Mouse (Mus musculus) embryonic stem cell, embryonic (primary cell): ENCODE data around the gene Rnf220.

ENCODE experiments used
- CTCF ChIA-PET, 4 experiments: fragments of 300-600 bp in 2 of 4; fragments of 350-600 bp in 2 of 4; sonication (Branson Sonifier 250); formaldehyde crosslinking; loops; one replicate each; lab custom pipeline; 2022; ENCODE audit warnings: inconsistent platforms in 2 of 4; lab: Charles Lee
- POLR2A ChIA-PET, 4 experiments: fragments of 300-600 bp in 2 of 4; fragments of 350-600 bp in 2 of 4; sonication (Branson Sonifier 250); formaldehyde crosslinking; loops; one replicate each; lab custom pipeline; 2022; ENCODE audit warnings: antibody characterized with exemption in 4 of 4, inconsistent platforms in 1 of 4; lab: Charles Lee

Rnf220 gene

GRCm38 (mm10) chr4:117274720-117275119 lies 222.1 kb downstream of the Rnf220 start:
- ChIA-PET POLR2A (interaction anchor here in 3 of 4 experiments (0.7 to 16.7 kb wide), 10 partner anchors 8 to 411 kb away, joined by 3 to 305 read pairs (median 3); no protein-coding TSS in a partner anchor), CTCF (interaction anchor here in 2 of 4 experiments (1.2 to 2.0 kb wide), 2 partner anchors 44 to 231 kb away, joined by 3 to 7 read pairs; no protein-coding TSS in a partner anchor)

- CTCF ChIA-PET: interaction anchor here in 2 of 4 experiments (0.8 to 3.1 kb wide), 6 partner anchors 12 to 404 kb away, joined by 3 to 15 read pairs (median 5); partner anchors contain the start of genes Armh1 (in 1 of the 2) and Tmem53 (in 1 of the 2)
- POLR2A ChIA-PET: interaction anchor here in 3 of 4 experiments (0.6 to 16.7 kb wide), 23 partner anchors 8 to 1851 kb away, joined by 3 to 305 read pairs (median 4); no protein-coding TSS in a partner anchor
These were observed 224.4 kb downstream of the Rnf220 start for GRCm38 (mm10) chr4:117272459-117272858.

GRCm38 (mm10) chr4:117270278-117270677 lies 226.6 kb downstream of the Rnf220 start:
- POLR2A ChIA-PET: interaction anchor here (0.5 to 16.7 kb wide), 59 partner anchors 8 to 644 kb away, joined by 3 to 305 read pairs (median 4); partner anchors contain the start of genes Armh1 (in 2 of the 4), Plk3 (in 1 of the 4) and Tmem53 (in 1 of the 4)
- CTCF ChIA-PET: interaction anchor here (0.6 to 5.7 kb wide), 126 partner anchors 9 to 909 kb away, joined by 3 to 75 read pairs (median 4); partner anchors contain the start of genes Armh1 (in 2 of the 4), Tmem53 (in 2 of the 4), Eri3 (in 1 of the 4) and Kdm4a (in 1 of the 4)

- CTCF ChIA-PET: interaction anchor here (0.6 to 5.7 kb wide), 57 partner anchors 8 to 816 kb away, joined by 3 to 75 read pairs (median 4); partner anchors contain the start of genes Armh1 (in 2 of the 4), Tmem53 (in 2 of the 4) and Eri3 (in 1 of the 4)
- POLR2A ChIA-PET: interaction anchor here (0.6 to 16.7 kb wide), 33 partner anchors 10 to 408 kb away, joined by 3 to 305 read pairs (median 4); partner anchors contain the start of genes Armh1 (in 1 of the 4), Eri3 (in 1 of the 4) and Tmem53 (in 1 of the 4)
These were observed 228.9 kb downstream of the Rnf220 start for GRCm38 (mm10) chr4:117267831-117268437.

- ChIA-PET POLR2A (interaction anchor here (0.6 to 16.7 kb wide), 34 partner anchors 9 to 408 kb away, joined by 3 to 305 read pairs (median 4); partner anchors contain the start of genes Armh1 (in 1 of the 4), Eri3 (in 1 of the 4) and Tmem53 (in 1 of the 4)), CTCF (interaction anchor here (0.6 to 5.7 kb wide), 63 partner anchors 9 to 816 kb away, joined by 3 to 75 read pairs (median 4); partner anchors contain the start of genes Armh1 (in 2 of the 4), Tmem53 (in 2 of the 4) and Eri3 (in 1 of the 4))
These were observed 229.6 kb downstream of the Rnf220 start for GRCm38 (mm10) chr4:117267284-117267683.

GRCm38 (mm10) chr4:117262987-117263386 lies 233.9 kb downstream of the Rnf220 start:
- CTCF ChIA-PET: interaction anchor here (0.7 to 3.3 kb wide), 11 partner anchors 11 to 412 kb away, joined by 3 to 22 read pairs (median 6); partner anchors contain the start of genes Armh1 (in 1 of the 4) and Tmem53 (in 1 of the 4)
- POLR2A ChIA-PET: interaction anchor here in 3 of 4 experiments (0.7 to 2.7 kb wide), 13 partner anchors 9 to 401 kb away, joined by 3 to 15 read pairs (median 3); partner anchors contain the start of gene Kif2c (in 1 of the 3)

- POLR2A ChIA-PET: interaction anchor here (0.7 to 2.7 kb wide), 22 partner anchors 8 to 651 kb away, joined by 3 to 17 read pairs (median 3); partner anchors contain the start of genes Armh1 (in 2 of the 4), Tmem53 (in 2 of the 4), Kif2c (in 1 of the 4) and Rps8 (in 1 of the 4)
- CTCF ChIA-PET: interaction anchor here (0.5 to 3.3 kb wide), 15 partner anchors 8 to 413 kb away, joined by 3 to 22 read pairs (median 4); partner anchors contain the start of genes Armh1 (in 1 of the 4) and Tmem53 (in 1 of the 4)
These were observed 234.5 kb downstream of the Rnf220 start for GRCm38 (mm10) chr4:117262101-117262913.

GRCm38 (mm10) chr4:117261222-117261621 lies 235.6 kb downstream of the Rnf220 start:
- CTCF ChIA-PET: interaction anchor here (0.7 to 3.3 kb wide), 15 partner anchors 9 to 414 kb away, joined by 3 to 26 read pairs (median 6); partner anchors contain the start of genes Armh1 (in 1 of the 4) and Tmem53 (in 1 of the 4)

GRCm38 (mm10) chr4:117259909-117260308 lies 236.9 kb downstream of the Rnf220 start:
- ChIA-PET CTCF (interaction anchor here (0.6 to 3.3 kb wide), 55 partner anchors 8 to 1989 kb away, joined by 3 to 59 read pairs (median 4); partner anchors contain the start of genes Armh1 (in 1 of the 4), Rps8 (in 1 of the 4) and Tmem53 (in 1 of the 4)), POLR2A (interaction anchor here in 3 of 4 experiments (0.6 to 2.7 kb wide), 30 partner anchors 8 to 108 kb away, joined by 3 to 17 read pairs (median 4); partner anchors contain the start of genes Armh1 (in 1 of the 3), Rps8 (in 1 of the 3) and Tmem53 (in 1 of the 3))

More at GRCm38 (mm10) chr4:117261222-117261621, 235.6 kb downstream of the Rnf220 start:
- POLR2A ChIA-PET: interaction anchor here in 2 of 4 experiments (0.7 to 2.7 kb wide), 15 partner anchors 9 to 237 kb away, joined by 3 to 17 read pairs (median 3); partner anchors contain the start of genes Armh1 (in 2 of the 2), Tmem53 (in 2 of the 2) and Rps8 (in 1 of the 2)

GRCm38 (mm10) chr4:117254672-117255071 lies 242.2 kb downstream of the Rnf220 start:
- ChIA-PET POLR2A (interaction anchor here in 1 of 4 experiments (1.0 to 1.6 kb wide), 4 partner anchors 13 to 99 kb away, joined by 3 to 5 read pairs (median 4); partner anchors contain the start of gene Rps8), CTCF (interaction anchor here in 2 of 4 experiments (1.2 to 2.0 kb wide), 3 partner anchors 13 to 25 kb away, joined by 4 to 8 read pairs (median 6); no protein-coding TSS in a partner anchor)

- CTCF ChIA-PET: interaction anchor here in 2 of 4 experiments (1.2 to 2.0 kb wide), 4 partner anchors 12 to 24 kb away, joined by 3 to 8 read pairs (median 5); no protein-coding TSS in a partner anchor
- POLR2A ChIA-PET: interaction anchor here in 2 of 4 experiments (0.7 to 2.4 kb wide), 9 partner anchors 9 to 98 kb away, joined by 3 to 18 read pairs (median 4); partner anchors contain the start of gene Rps8 (in 1 of the 2)
These were observed 242.7 kb downstream of the Rnf220 start for GRCm38 (mm10) chr4:117254017-117254627.

- ChIA-PET POLR2A (interaction anchor here in 3 of 4 experiments (0.6 to 2.9 kb wide), 35 partner anchors 8 to 297 kb away, joined by 3 to 18 read pairs (median 4); partner anchors contain the start of genes Eri3 (in 1 of the 3) and Rps8 (in 1 of the 3)), CTCF (interaction anchor here in 3 of 4 experiments (0.6 to 2.6 kb wide), 7 partner anchors 12 to 23 kb away, joined by 3 to 13 read pairs (median 6); no protein-coding TSS in a partner anchor)
These were observed 243.4 kb downstream of the Rnf220 start for GRCm38 (mm10) chr4:117253218-117254016.

GRCm38 (mm10) chr4:117252755-117253154 lies 244.1 kb downstream of the Rnf220 start:
- POLR2A ChIA-PET: interaction anchor here in 3 of 4 experiments (0.6 to 2.9 kb wide), 47 partner anchors 8 to 1031 kb away, joined by 3 to 18 read pairs (median 4); partner anchors contain the start of genes Eri3 (in 1 of the 3), Hectd3 (in 1 of the 3), Kif2c (in 1 of the 3) and Pik3r3 (in 1 of the 3)
- CTCF ChIA-PET: interaction anchor here in 3 of 4 experiments (0.6 to 2.6 kb wide), 14 partner anchors 8 to 430 kb away, joined by 3 to 19 read pairs (median 6); partner anchors contain the start of gene Dmap1 (in 1 of the 3)

GRCm38 (mm10) chr4:117252351-117252750 lies 244.5 kb downstream of the Rnf220 start:
- ChIA-PET CTCF (interaction anchor here in 3 of 4 experiments (0.6 to 2.6 kb wide), 14 partner anchors 9 to 430 kb away, joined by 3 to 19 read pairs (median 6); partner anchors contain the start of gene Dmap1 (in 1 of the 3)), POLR2A (interaction anchor here in 3 of 4 experiments (0.6 to 2.9 kb wide), 55 partner anchors 9 to 1031 kb away, joined by 3 to 18 read pairs (median 4); partner anchors contain the start of genes Kif2c (in 2 of the 3), Eri3 (in 1 of the 3), Hectd3 (in 1 of the 3) and Kdm4a (in 1 of the 3))
